Mouse (Mus musculus): ENCODE measurements around the gene Plin5.

DNA sequence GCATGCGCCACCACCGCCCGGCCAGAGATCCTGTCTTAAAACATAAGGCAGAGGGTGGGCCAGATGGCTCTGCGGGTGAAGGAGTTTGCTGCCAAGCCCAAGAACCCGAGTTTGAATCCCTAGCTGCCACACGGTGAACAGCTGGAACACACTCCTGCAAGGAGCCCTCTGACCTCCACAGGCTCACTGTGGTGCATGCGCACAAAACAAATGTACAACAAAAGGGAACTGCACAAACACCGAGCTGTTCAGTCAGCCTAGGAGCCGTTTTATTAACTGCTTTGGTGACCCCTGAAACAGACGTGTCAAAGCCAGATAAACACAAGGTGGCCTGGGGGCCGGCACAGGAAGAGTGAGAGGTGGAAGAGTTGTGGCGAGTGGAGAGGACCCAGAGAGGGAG, 2.0 kb upstream of the Plin5 start:
- TF ChIP-seq GATA1 (IDR thresholded peaks at IDR 0.05; ENCODE audit: borderline replicate concordance, low read length): no peak
- no peak for TF ChIP-seq FLI1 (IDR thresholded peaks at IDR 0.05; ENCODE audit: low read length)
